Mouse (Mus musculus) ES-Bruce4 (cell line): Measurements from ENCODE around the gene Ubxn7.

Experiments
- CTCF ChIP-seq: IDR thresholded peaks from one replicate; pipeline ENCODE4 v1.8.1; 2011; ENCODE audit warnings: low read depth, low read length
- EP300 ChIP-seq: IDR thresholded peaks from 2 replicates; pipeline ENCODE4 v1.6.1; 2011; ENCODE audit warnings: low read depth, low read length; ENCODE audit not compliant: insufficient read depth

DNA sequence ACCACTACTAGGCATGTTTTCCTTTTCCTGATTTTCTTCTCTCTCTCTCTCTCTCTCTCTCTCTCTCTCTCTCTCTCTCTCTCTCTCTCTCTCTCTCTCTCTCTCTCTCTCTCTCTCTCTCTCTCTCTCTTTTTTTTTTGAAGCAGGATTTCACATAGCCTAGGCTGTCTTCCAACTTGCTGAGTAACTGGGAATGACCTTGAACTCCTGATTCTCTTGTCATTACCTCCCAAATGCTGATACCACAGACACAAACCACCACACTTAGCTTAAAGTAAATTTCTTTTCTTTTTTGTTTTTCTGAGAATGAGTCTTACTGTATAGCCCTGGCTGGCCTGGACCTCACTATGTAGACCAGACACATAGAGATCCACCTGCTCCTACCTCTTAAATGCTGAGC lies 102.6 kb downstream of the Ubxn7 start:
- TF ChIP-seq EP300 (no peak), CTCF (no peak)
